Mouse (Mus musculus): ENCODE results near the gene Reg4. TPM values are rescaled to one million over a fixed set of nuclear protein-coding genes. Genes with fewer than 3 reads are reported as not detected.
A peak's percentile ranks its signal among the peaks of the same experiment; 100 is the strongest.

Gene Reg4
- polyA plus RNA-seq, 1 experiment from 2014 or later: not detected

DNA sequence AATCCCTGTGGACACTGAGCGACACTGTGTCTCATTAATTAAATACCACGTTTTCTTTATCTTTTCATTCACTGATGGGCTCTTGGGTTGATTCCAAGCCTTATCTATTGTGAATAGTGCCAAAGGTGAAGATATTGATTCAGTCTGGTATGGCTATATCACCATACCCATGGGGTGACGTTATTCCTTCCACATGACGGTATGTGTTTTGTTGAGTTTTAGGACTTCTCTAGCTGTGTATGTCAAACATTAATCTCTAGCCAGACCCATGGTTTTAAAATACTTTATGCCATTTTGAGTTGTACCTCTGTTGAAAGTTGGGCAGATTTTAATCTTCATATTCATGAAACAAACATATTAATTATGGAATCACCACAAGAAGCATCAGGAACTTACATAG lies 12.8 kb upstream of the Reg4 start:
- Histone ChIP-seq H3K4me3 (replicated peaks; ENCODE audit: low read length) (no peak overlapping the region), H3K4me1 (replicated peaks; ENCODE audit: control insufficient read depth, insufficient read depth, low read length) (peaks cover 16% of the 10 kb centered on the region), H3K27me3 (replicated peaks; ENCODE audit: control insufficient read depth, insufficient read depth, low read length) (no peaks in the 10 kb centered on the region), H3K4me2 (ENCODE audit: low read length) (no peak overlapping the region), H3K9me3 (ENCODE audit: control insufficient read depth, low read length) (no peaks in the 10 kb centered on the region), H3K36me3 (ENCODE audit: control insufficient read depth, insufficient read depth) (no peaks in the 10 kb centered on the region), H3K9ac (replicated peaks; ENCODE audit: low read depth, low read length) (no peak overlapping the region), H3K27ac (ENCODE audit: low read length) (no peak overlapping the region)
- no peak for ATAC-seq
- WGBS: 73% methylated on average over 4 of the region's 4 CpGs

DNA sequence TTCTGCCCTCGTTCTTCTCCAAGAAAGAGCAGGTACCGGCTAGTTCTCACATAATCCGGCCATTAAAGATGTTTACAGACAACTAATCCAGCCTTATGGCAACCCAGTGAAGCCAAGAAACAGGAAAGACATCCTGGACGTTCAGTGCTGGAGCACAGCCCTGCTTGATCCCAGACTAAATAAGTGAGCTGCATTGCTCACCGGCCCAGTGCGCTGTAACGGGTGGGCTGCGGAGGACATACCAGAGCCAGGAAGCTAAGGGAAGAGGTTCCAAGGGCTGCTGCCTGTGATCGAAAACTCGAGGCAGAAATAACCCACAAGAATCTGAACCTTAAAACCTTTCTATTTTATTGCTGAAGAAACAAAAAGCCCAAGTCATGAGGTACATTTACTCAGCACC lies 11.1 kb upstream of the Reg4 start:
- peak; percentile 75 for ATAC-seq
- Histone ChIP-seq H3K4me1 (replicated peaks; ENCODE audit: control insufficient read depth, insufficient read depth, low read length) (peaks cover 16% of the 10 kb centered on the region), H3K27me3 (replicated peaks; ENCODE audit: control insufficient read depth, insufficient read depth, low read length) (no peaks in the 10 kb centered on the region), H3K9ac (replicated peaks; ENCODE audit: low read depth, low read length) (no peak overlapping the region), H3K4me2 (ENCODE audit: low read length) (peak overlapping the region; percentile 12; the same call in 1 of the 2 replicates), H3K9me3 (ENCODE audit: control insufficient read depth, low read length) (no peaks in the 10 kb centered on the region), H3K4me3 (replicated peaks; ENCODE audit: low read length) (no peak overlapping the region), H3K36me3 (ENCODE audit: control insufficient read depth, insufficient read depth) (no peaks in the 10 kb centered on the region), H3K27ac (ENCODE audit: low read length) (peak overlapping the region; percentile 83)
- 47% methylated on average over 10 of the region's 10 CpGs for WGBS

DNA sequence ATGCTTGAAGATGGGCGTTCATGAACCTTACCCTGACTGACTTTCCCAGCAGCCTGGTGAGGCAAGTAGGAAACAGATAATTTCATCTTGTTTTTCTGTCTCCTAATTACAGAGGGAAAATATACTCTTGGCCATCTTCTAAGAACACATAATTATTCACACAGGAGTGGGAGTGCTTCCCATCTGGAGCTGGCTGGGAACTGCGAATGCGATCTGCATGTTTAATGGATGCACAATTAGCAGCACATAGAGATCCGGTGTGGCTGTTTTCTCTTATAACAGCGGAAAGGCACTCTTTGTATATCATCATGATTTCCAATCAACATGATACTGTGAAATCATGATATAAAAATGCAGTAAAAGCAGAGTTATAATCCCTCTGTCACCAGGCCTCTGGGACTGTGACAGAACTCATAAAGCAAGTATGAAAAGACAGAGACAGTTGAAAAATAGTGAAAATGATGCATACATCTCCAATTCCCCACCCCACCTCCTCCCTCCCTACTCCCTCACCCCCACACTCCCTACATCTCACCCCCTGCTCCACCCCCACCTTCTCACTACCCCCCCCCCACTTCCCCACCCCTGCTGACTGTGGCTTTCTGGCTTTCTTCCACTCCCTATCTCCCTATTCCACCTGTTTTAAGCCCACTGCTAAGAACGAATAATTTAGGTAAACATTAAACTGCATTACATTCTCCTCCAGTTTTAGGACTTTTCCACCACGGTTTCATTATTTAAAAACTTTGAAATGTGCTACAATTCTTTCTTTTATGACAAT lies 10.5 kb upstream of the Reg4 start:
- Histone ChIP-seq H3K4me1 (replicated peaks; ENCODE audit: control insufficient read depth, insufficient read depth, low read length) (peaks cover 16% of the 10 kb centered on the region), H3K4me2 (ENCODE audit: low read length) (peak overlapping the region; percentile 17), H3K36me3 (ENCODE audit: control insufficient read depth, insufficient read depth) (no peaks in the 10 kb centered on the region), H3K27ac (ENCODE audit: low read length) (peak overlapping the region; percentile 83), H3K9me3 (ENCODE audit: control insufficient read depth, low read length) (no peaks in the 10 kb centered on the region), H3K9ac (replicated peaks; ENCODE audit: low read depth, low read length) (no peak overlapping the region), H3K4me3 (replicated peaks; ENCODE audit: low read length) (no peak overlapping the region), H3K27me3 (replicated peaks; ENCODE audit: control insufficient read depth, insufficient read depth, low read length) (no peaks in the 10 kb centered on the region)
- peak; percentile 96 for ATAC-seq
- 22% methylated on average over 7 of the region's 7 CpGs for WGBS

DNA sequence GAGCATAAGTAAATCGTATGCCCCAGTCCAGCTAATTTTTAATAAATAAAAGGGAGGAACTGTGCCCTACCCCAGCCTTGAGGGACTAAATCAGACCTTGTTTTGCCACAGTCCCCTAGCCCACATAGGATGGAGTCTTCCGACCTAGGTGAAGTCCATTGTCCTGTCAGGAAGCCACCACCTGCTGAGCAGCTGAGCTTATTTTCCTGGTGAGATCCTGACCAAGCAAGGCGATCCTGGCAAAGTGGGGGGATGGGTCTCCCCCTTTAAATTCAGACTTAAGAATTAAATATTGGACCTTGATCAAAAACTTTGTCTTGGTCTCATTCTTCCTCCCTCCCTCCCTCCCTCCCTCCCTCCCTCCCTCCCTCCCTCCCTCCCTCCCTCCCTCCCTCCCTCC lies 5.7 kb upstream of the Reg4 start:
- Histone ChIP-seq H3K27ac (ENCODE audit: low read length) (no peak overlapping the region), H3K4me1 (replicated peaks; ENCODE audit: control insufficient read depth, insufficient read depth, low read length) (peaks cover 9% of the 10 kb centered on the region), H3K9ac (replicated peaks; ENCODE audit: low read depth, low read length) (no peak overlapping the region), H3K4me2 (ENCODE audit: low read length) (no peak overlapping the region), H3K27me3 (replicated peaks; ENCODE audit: control insufficient read depth, insufficient read depth, low read length) (no peaks in the 10 kb centered on the region), H3K4me3 (replicated peaks; ENCODE audit: low read length) (no peak overlapping the region), H3K36me3 (ENCODE audit: control insufficient read depth, insufficient read depth) (no peaks in the 10 kb centered on the region), H3K9me3 (ENCODE audit: control insufficient read depth, low read length) (no peaks in the 10 kb centered on the region)
- WGBS: 68% methylated on average over 3 of the region's 3 CpGs
- no peak for ATAC-seq

DNA sequence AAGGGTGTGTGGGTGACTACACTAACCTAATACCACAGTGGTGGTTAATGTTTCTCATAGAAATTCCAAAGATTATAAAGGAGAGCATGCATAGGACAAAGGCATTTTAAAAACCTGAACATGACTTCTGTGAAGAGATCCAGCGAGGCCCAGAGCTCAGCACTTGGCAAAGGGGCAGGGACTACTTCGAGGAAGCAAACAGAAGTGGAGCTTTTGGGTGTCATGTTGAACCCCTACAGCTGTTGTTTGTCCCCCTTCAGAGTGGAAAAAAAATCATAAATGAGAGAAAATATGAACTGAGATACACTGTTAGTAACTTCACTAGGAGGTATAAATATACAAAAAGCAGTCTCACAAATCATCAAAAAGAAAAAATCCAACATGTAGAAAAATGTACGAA lies 1.3 kb downstream of the Reg4 start:
- Histone ChIP-seq H3K9ac (replicated peaks; ENCODE audit: low read depth, low read length) (no peak overlapping the region), H3K9me3 (ENCODE audit: control insufficient read depth, low read length) (no peaks in the 10 kb centered on the region), H3K4me2 (ENCODE audit: low read length) (no peak overlapping the region), H3K27me3 (replicated peaks; ENCODE audit: control insufficient read depth, insufficient read depth, low read length) (no peaks in the 10 kb centered on the region), H3K4me1 (replicated peaks; ENCODE audit: control insufficient read depth, insufficient read depth, low read length) (0 out of 2 replicates have a peak, but pooled peaks cover 3% of the 10 kb centered on the region), H3K27ac (ENCODE audit: low read length) (no peak overlapping the region), H3K4me3 (replicated peaks; ENCODE audit: low read length) (no peak overlapping the region), H3K36me3 (ENCODE audit: control insufficient read depth, insufficient read depth) (no peaks in the 10 kb centered on the region)
- WGBS: 87% methylated on average over 3 of the region's 3 CpGs
- no peak for ATAC-seq

DNA sequence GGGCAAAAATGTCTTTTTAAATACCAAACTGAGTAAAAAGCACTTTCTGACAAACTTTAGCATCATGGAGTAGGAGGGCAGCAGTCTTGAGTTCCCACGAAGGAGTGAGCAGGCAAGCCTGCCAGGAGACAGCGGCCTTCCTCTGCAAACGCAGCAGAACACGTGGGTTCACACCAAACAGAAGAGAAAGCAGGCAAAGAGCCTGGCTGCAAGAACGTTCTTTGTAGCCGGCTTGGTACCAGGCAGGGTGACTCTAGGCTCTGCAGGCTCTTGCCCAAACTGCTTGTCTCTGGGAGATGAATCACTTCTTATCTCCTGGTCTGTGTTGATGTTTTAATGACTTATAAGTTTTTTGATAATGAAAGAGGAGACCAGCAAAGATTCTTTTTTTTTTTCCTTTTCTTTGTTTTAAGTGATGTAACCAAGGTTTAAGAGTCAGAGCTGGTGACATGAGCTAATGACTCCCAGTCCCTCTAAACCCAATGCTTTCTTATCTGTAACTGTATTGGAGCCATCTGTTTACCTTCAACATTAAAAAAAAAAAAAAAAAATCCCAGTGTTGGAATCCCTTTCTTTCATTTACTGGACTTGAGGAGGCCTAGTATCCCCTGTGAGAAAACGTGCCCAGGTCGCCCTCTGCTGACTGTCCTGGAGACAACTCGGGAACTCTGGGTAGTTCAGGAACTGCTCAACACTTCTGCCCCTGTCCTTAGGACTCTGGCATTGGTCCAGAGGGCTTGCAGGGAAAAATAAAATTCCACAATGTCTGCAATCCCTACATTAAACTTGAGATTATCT lies 2.0 kb downstream of the Reg4 start:
- WGBS: 6% methylated on average over 9 of the region's 9 CpGs
- Histone ChIP-seq H3K27me3 (replicated peaks; ENCODE audit: control insufficient read depth, insufficient read depth, low read length) (no peaks in the 10 kb centered on the region), H3K27ac (ENCODE audit: low read length) (no peak overlapping the region), H3K36me3 (ENCODE audit: control insufficient read depth, insufficient read depth) (no peaks in the 10 kb centered on the region), H3K4me2 (ENCODE audit: low read length) (no peak overlapping the region), H3K4me1 (replicated peaks; ENCODE audit: control insufficient read depth, insufficient read depth, low read length) (0 out of 2 replicates have a peak, but pooled peaks cover 3% of the 10 kb centered on the region), H3K9ac (replicated peaks; ENCODE audit: low read depth, low read length) (no peak overlapping the region), H3K9me3 (ENCODE audit: control insufficient read depth, low read length) (no peaks in the 10 kb centered on the region), H3K4me3 (replicated peaks; ENCODE audit: low read length) (no peak overlapping the region)
- peak; percentile 85 for ATAC-seq

DNA sequence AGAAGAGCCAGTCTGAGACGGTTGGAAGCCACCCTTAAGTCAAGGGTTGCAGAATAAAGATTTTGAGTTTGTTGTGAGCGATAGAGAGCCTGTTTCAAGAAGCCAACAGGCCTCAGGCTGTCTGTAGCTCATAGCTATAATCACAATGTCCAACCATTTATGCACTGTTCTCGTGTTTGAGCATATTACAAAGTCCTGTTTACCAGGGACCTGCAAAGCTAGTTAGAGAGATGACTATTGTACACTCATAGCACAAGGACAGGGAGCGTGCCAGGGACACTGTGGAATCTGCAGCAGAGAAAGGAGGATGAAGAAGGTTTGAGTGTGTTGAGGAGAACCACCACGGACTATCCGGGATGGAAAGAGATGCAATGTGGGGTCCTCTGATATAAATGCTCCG lies 3.0 kb downstream of the Reg4 start:
- H3K27me3 ChIP-seq (replicated peaks; ENCODE audit: control insufficient read depth, insufficient read depth, low read length): no peaks in the 10 kb centered on the region
- WGBS: 86% methylated on average over 7 of the region's 7 CpGs
- no peak for ATAC-seq

DNA sequence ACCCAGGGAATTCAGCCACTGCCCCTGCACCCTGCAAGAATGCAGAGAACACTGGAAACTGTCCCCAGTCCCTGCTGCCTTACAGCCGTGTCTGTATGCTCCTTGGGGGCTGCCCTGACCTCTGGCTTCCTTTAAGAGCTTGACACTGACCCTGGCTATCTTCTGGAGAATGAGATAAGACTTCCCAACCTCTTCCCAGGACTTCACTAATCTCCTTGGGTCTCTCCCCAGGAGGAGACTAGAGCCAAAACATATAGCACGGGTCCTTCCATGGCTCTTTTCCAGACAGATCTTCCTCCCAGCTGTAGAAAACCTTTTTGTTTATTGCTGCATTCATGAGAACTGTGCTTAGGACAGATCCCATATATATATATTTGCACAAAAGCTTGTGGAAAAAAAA lies 3.8 kb downstream of the Reg4 start:
- Histone ChIP-seq H3K4me1 (replicated peaks; ENCODE audit: control insufficient read depth, insufficient read depth, low read length) (0 out of 2 replicates have a peak, but pooled peaks cover 3% of the 10 kb centered on the region), H3K36me3 (ENCODE audit: control insufficient read depth, insufficient read depth) (no peaks in the 10 kb centered on the region), H3K9me3 (ENCODE audit: control insufficient read depth, low read length) (no peaks in the 10 kb centered on the region), H3K27me3 (replicated peaks; ENCODE audit: control insufficient read depth, insufficient read depth, low read length) (no peaks in the 10 kb centered on the region), H3K9ac (replicated peaks; ENCODE audit: low read depth, low read length) (no peak overlapping the region), H3K27ac (ENCODE audit: low read length) (no peak overlapping the region), H3K4me2 (ENCODE audit: low read length) (no peak overlapping the region), H3K4me3 (replicated peaks; ENCODE audit: low read length) (no peak overlapping the region)
- ATAC-seq: no peak
- WGBS: 59% methylated on average over 2 of the region's 2 CpGs

More for the DNA sequence above, 3.0 kb downstream of the Reg4 start:
- H3K36me3 ChIP-seq (ENCODE audit: control insufficient read depth, insufficient read depth): no peaks in the 10 kb centered on the region
- H3K9me3 ChIP-seq (ENCODE audit: control insufficient read depth, low read length): no peaks in the 10 kb centered on the region
- H3K4me2 ChIP-seq (ENCODE audit: low read length): no peak overlapping the region
- no peak overlapping the region for H3K9ac ChIP-seq (replicated peaks; ENCODE audit: low read depth, low read length)
- H3K4me3 ChIP-seq (replicated peaks; ENCODE audit: low read length): no peak overlapping the region
- no peak overlapping the region for H3K27ac ChIP-seq (ENCODE audit: low read length)
- H3K4me1 ChIP-seq (replicated peaks; ENCODE audit: control insufficient read depth, insufficient read depth, low read length): 0 out of 2 replicates have a peak, but pooled peaks cover 3% of the 10 kb centered on the region

DNA sequence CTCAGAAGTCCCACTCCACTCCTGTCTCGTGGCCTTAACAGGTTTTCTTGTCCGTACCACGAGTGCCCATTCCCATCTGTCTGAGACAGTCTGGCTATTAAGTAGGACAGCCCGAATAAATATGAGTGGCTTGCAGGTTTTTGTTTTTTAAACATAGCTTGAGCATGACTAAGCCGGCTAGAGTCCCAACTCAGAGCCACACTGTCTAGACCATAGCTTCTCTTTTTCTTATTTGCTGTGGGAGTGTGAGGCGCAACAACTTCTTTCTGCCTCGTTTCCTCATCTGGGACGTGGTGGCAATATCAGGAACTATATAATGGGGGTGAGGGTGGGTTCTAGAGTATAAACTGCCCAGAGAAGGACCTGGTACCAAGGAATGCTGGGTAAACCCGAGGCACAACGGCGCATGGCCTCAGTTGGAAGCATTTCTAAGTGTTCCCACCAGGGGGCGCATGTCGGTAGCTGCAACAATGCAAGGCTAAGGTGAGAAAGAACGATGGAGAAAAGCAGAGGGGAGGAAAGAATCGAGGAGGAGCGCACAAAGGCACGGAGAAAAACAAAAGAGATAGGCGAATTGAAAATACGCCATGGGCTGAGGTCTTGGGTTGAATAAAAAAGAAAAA lies 5.1 kb downstream of the Reg4 start:
- WGBS: 35% methylated on average over 19 of the region's 19 CpGs
- Histone ChIP-seq H3K4me3 (replicated peaks; ENCODE audit: low read length) (no peak overlapping the region), H3K4me2 (ENCODE audit: low read length) (no peak overlapping the region), H3K27ac (ENCODE audit: low read length) (no peak overlapping the region), H3K9ac (replicated peaks; ENCODE audit: low read depth, low read length) (no peak overlapping the region), H3K36me3 (ENCODE audit: control insufficient read depth, insufficient read depth) (no peaks in the 10 kb centered on the region), H3K4me1 (replicated peaks; ENCODE audit: control insufficient read depth, insufficient read depth, low read length) (0 out of 2 replicates have a peak, but pooled peaks cover 3% of the 10 kb centered on the region), H3K9me3 (ENCODE audit: control insufficient read depth, low read length) (no peaks in the 10 kb centered on the region), H3K27me3 (replicated peaks; ENCODE audit: control insufficient read depth, insufficient read depth, low read length) (no peaks in the 10 kb centered on the region)
- peak; percentile 74 for ATAC-seq
